24 mouse cellular contexts compared by ENCODE assay signal in the genomic region with DNA sequence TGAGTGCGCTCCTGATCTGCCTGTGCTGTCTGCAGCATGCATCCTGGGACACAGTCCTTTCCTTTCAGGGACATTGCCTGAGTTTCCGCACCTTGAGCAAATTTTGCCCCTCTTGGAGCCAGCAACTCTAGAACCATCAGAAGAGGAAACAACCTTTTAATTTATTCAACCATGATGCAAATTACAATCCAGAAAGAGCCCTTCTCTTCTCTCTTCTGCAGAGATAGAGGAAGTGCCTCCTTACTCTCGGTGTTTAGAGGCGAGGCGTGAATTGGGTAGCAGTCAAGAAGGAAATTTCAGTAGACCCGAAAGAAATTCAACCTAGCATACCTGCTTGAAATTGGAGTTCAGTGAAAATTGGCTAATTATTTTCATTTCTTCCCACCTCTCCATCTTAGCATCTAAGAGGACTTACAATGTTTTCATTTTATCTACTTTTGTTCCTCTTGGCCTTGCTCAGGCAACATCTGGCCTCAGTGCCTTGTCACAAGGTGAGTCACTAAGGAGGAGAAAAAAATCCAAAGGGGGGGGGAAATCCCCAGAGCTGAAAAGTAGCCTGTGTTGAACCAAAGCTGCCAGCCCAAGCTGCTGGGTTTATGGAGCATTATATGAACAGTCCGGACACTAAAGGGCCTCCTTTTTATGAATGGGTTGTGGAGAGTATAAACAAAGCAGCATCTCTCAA. TPM values are rescaled to one million over a fixed set of nuclear protein-coding genes. Genes with fewer than 3 reads are reported as not detected.
DNase-seq lines count a peak whose midpoint lies in the region; ATAC-seq and TF ChIP-seq lines count a peak whose summit lies in the region.
"Had no signal": no experiment of that assay in that cellular context is flagged by ENCODE, and none has a peak within 500 bp of the region (broad histone marks: within the 10 kb centered on the region; RNA-seq: fewer than 3 reads in every experiment).

No protein-coding gene starts in this region.

- H3K9me3 ChIP-seq in forebrain, embryonic 13.5 days (replicated peaks) = no peaks in the 10 kb centered on the region
- no peaks in the 10 kb centered on the region for H3K9me3 ChIP-seq in forebrain, embryonic 12.5 days
- H3K9me3 ChIP-seq: embryonic facial prominence, embryonic 13.5 days; heart, embryonic 13.5 days; hindbrain, embryonic 15.5 days; lung, embryonic 15.5 days had no signal

- H3K36me3 ChIP-seq in forebrain, embryonic 13.5 days (ENCODE audit: poor library complexity, severe bottlenecking) = no peaks in the 10 kb centered on the region
- no peaks in the 10 kb centered on the region for H3K36me3 ChIP-seq in forebrain, embryonic 12.5 days (replicated peaks)
- no peaks in the 10 kb centered on the region for H3K36me3 ChIP-seq in thymus, adult 2 months (ENCODE audit: control insufficient read depth, insufficient read depth, low read length)
- H3K36me3 ChIP-seq: embryonic facial prominence, embryonic 13.5 days; heart, embryonic 13.5 days; hindbrain, embryonic 15.5 days; lung, embryonic 15.5 days had no signal

- ATAC-seq in forebrain, embryonic 13.5 days = no peak
- ATAC-seq in forebrain, embryonic 12.5 days (ENCODE audit: low FRiP score) = no peak
- 0 out of 2 replicates have a peak, but pooled peaks have one; percentile 17 for ATAC-seq in common myeloid progenitor, adult 5-6 weeks (replicated peaks; ENCODE audit: low read depth, poor library complexity, severe bottlenecking)
- ATAC-seq: forebrain, postnatal 0 days; midbrain, embryonic 16.5 days; Patski had no signal

- no peak overlapping the region for H3K9ac ChIP-seq in forebrain, embryonic 13.5 days
- H3K9ac ChIP-seq in forebrain, embryonic 12.5 days = no peak overlapping the region
- H3K9ac ChIP-seq: embryonic facial prominence, embryonic 13.5 days; forebrain, postnatal 0 days; heart, embryonic 13.5 days; hindbrain, embryonic 15.5 days; liver, embryonic 14.5 days; lung, embryonic 15.5 days had no signal

- no peak overlapping the region for H3K4me3 ChIP-seq in forebrain, embryonic 13.5 days
- H3K4me3 ChIP-seq in forebrain, embryonic 12.5 days (replicated peaks) = no peak overlapping the region
- no peak overlapping the region for H3K4me3 ChIP-seq in thymus, adult 2 months (ENCODE audit: control insufficient read depth, insufficient read depth, low read length)
- H3K4me3 ChIP-seq: embryonic facial prominence, embryonic 13.5 days; heart, embryonic 13.5 days; hindbrain, embryonic 15.5 days; lung, embryonic 15.5 days had no signal

- TF ChIP-seq CTCF in thymus, adult 2 months (IDR thresholded peaks at IDR 0.05; ENCODE audit: borderline replicate concordance, control insufficient read depth, extremely low read depth, insufficient read depth, low read length, poor library complexity) = no peak

- H3K4me1 ChIP-seq in forebrain, embryonic 13.5 days = peaks cover 54% of the 10 kb centered on the region
- peaks cover 39% of the 10 kb centered on the region for H3K4me1 ChIP-seq in forebrain, embryonic 12.5 days
- peaks cover 28% of the 10 kb centered on the region for H3K4me1 ChIP-seq in thymus, adult 2 months (replicated peaks; ENCODE audit: control insufficient read depth, insufficient read depth, low read length)

- H3K4me2 ChIP-seq in forebrain, embryonic 13.5 days = 0 out of 2 replicates have a peak overlapping the region, but pooled peaks have one; percentile 7
- H3K4me2 ChIP-seq in forebrain, embryonic 12.5 days = no peak overlapping the region
- H3K4me2 ChIP-seq: embryonic facial prominence, embryonic 13.5 days; heart, embryonic 13.5 days; hindbrain, embryonic 15.5 days; lung, embryonic 15.5 days had no signal

- no peak for TF ChIP-seq POLR2A in thymus, adult 2 months (IDR thresholded peaks at IDR 0.05; ENCODE audit: control insufficient read depth, extremely low read depth, insufficient read depth, low read length, poor library complexity)

- 81% methylated on average over 7 of the region's 7 CpGs for WGBS in forebrain, embryonic 13.5 days
- 80% methylated on average over 7 of the region's 7 CpGs for WGBS in forebrain, embryonic 12.5 days
- WGBS in thymus, adult 2 months = 63% methylated on average over 7 of the region's 7 CpGs

- peak; percentile 88 for DNase-seq in A20 (ENCODE audit: low read depth, low spot score)
- DNase-seq in naive thymus-derived CD4-positive, alpha-beta T cell, adult 2 months (ENCODE audit: low read depth) = peak; percentile 26
- no peak for DNase-seq in thymus, adult 2 months
- DNase-seq in gastrocnemius, postnatal 25 days = no peak
- DNase-seq in adrenal gland, postnatal 4 days (ENCODE audit: low spot score in 2 of 2) = no peak
- DNase-seq: adrenal gland, adult 8-10 months; cerebellum, adult 11 months; cerebellum, postnatal 10 days; forebrain, postnatal 0 days; kidney, adult 11 months; retina, postnatal 1 day; right cerebral cortex, postnatal 4 days had no signal

- peaks cover 2% of the 10 kb centered on the region; the same call in 1 of the 2 replicates for H3K27me3 ChIP-seq in forebrain, embryonic 13.5 days
- peaks cover 11% of the 10 kb centered on the region for H3K27me3 ChIP-seq in forebrain, embryonic 12.5 days
- H3K27me3 ChIP-seq in thymus, adult 2 months (ENCODE audit: control insufficient read depth, insufficient read depth, low read length) = peaks cover 17% of the 10 kb centered on the region
- H3K27me3 ChIP-seq: Patski had no signal

- H3K27ac ChIP-seq in forebrain, embryonic 13.5 days = no peak overlapping the region
- H3K27ac ChIP-seq in forebrain, embryonic 12.5 days = no peak overlapping the region
- no peak overlapping the region for H3K27ac ChIP-seq in thymus, adult 2 months (ENCODE audit: control insufficient read depth, insufficient read depth, low read length)
- H3K27ac ChIP-seq: embryonic facial prominence, embryonic 13.5 days; heart, embryonic 13.5 days; hindbrain, embryonic 15.5 days; kidney, postnatal 0 days; liver, embryonic 14.5 days; lung, embryonic 15.5 days; macrophage had no signal

RNA-seq across cellular contexts. Expression of gene Bahd1, which starts 5.4 kb away (rescaled TPM):
- polyA plus RNA-seq in forebrain, embryonic 13.5 days (2015; fragmentation: Nextera tagmentation; extraction: Ambion mirVana) = 4.4 and 4.5 TPM in 2 replicates
- polyA plus RNA-seq in forebrain, embryonic 12.5 days (2016; fragmentation: Nextera tagmentation; extraction: Ambion mirVana) = 5.5 TPM in 2 replicates
- 5.3 and 8.4 TPM in 2 replicates for total RNA-seq in common myeloid progenitor, adult 5-6 weeks (2017)
- polyA plus RNA-seq in thymus, adult 2 months (2012; rRNA removed) = 38.7 and 40.0 TPM in 2 replicates
- 1 to 10 TPM; 4.2 TPM for total RNA-seq in gastrocnemius, postnatal 25 days (2021)
- 10 to 100 TPM; 51.5 to 54.1 TPM for total RNA-seq in adrenal gland, postnatal 4 days (2021)

RNA-seq across cellular contexts. Expression of gene Chst14, which starts 20.7 kb away (rescaled TPM):
- polyA plus RNA-seq in forebrain, embryonic 13.5 days (2015; fragmentation: Nextera tagmentation; extraction: Ambion mirVana) = 5.9 and 6.9 TPM in 2 replicates
- polyA plus RNA-seq in forebrain, embryonic 12.5 days (2016; fragmentation: Nextera tagmentation; extraction: Ambion mirVana) = 12.9 and 14.7 TPM in 2 replicates
- total RNA-seq in common myeloid progenitor, adult 5-6 weeks (2017) = 2.9 and 3.9 TPM in 2 replicates
- 9.0 and 10.3 TPM in 2 replicates for polyA plus RNA-seq in thymus, adult 2 months (2012; rRNA removed)
- total RNA-seq in gastrocnemius, postnatal 25 days (2021) = 1 to 10 TPM; 2.8 TPM
- 10 to 100 TPM; 23.0 to 24.5 TPM for total RNA-seq in adrenal gland, postnatal 4 days (2021)

RNA-seq across cellular contexts. Expression of gene Ivd, which starts 43.8 kb away (rescaled TPM):
- polyA plus RNA-seq in forebrain, embryonic 13.5 days (2015; fragmentation: Nextera tagmentation; extraction: Ambion mirVana) = 54.0 and 58.4 TPM in 2 replicates
- 50.8 and 56.3 TPM in 2 replicates for polyA plus RNA-seq in forebrain, embryonic 12.5 days (2016; fragmentation: Nextera tagmentation; extraction: Ambion mirVana)
- 23.8 and 36.2 TPM in 2 replicates for total RNA-seq in common myeloid progenitor, adult 5-6 weeks (2017)
- 48.3 and 50.6 TPM in 2 replicates for polyA plus RNA-seq in thymus, adult 2 months (2012; rRNA removed)
- total RNA-seq in gastrocnemius, postnatal 25 days (2021) = 100 to 1,000 TPM; 121 to 136 TPM
- 100 to 1,000 TPM; 166 to 176 TPM for total RNA-seq in adrenal gland, postnatal 4 days (2021)

Comparison
In these comparisons a context has a peak if more than half of its experiments do, and no peak if none do; other contexts are left out.
1. DNase-seq: peak in A20 (single experiment) and naive thymus-derived CD4-positive, alpha-beta T cell, adult 2 months (single experiment); none in thymus, adult 2 months (single experiment), gastrocnemius, postnatal 25 days (single experiment) and adrenal gland, postnatal 4 days (0 of 2).